Mouse (Mus musculus) cerebellum, postnatal 10 days (tissue): Measurements from ENCODE around the gene Cd200.

Source experiments
- DNase-seq, 2 experiments: peaks; one replicate each; pipeline ENCODE4 v3.0.0; 2021; ENCODE audit warnings: mixed read lengths in 2 of 2

The Cd200 gene

GRCm38 (mm10) chr16:45334376-45334765 is 74.5 kb downstream of the Cd200 start:
- no peak for DNase-seq

DNA sequence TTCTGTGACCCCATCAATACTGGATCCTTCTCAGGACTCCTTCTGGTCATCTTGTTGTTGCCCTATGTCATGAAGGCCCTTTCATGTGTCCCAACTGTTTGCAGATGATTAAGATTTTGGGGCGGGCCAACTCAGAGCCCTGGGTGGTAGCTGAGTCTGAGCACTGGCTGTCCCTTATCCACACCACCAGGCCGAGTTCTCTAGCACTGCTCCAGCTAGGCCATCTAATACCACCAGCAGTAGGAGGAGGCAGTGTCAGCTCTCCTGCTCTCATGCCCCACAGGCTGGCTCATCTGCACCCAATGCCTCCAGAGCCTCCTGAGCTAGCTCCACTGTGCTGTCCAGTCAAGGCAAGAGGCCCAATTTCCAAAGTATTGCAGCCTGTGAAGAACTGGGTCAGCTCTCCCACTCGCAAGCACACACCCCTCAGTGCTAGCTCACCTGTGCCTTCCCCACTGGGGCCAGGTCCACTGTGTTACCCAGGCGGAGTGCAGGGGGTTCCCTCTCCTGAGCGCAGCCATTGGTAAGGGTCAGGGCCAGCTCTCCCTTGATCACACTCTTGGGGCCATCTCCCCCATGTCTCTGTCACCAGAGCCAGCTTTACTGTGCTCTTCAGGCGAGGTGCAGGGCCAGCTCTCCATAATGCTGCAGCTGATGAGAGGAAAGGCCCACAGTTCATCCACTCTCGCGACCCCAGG is 75.0 kb downstream of the Cd200 start:
- DNase-seq: no peak

DNA sequence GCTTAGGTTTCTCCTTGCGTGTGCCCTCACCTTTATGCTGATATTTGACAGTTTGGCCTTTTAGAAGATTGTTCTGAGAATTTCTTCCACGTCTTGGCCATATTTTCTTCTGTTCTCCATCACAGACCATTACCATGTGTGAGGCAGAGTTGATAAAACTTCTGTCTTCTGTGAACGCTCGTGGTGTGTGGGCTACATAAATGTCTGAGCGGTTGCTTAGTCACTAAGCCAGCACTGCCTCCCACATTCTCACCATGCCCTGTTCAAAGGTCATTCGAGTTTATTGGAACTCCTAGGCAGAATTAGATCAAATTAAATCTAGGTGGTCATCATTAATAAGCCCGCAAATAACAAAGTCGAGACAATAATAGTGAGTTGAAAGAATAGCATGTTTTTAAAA is 76.3 kb downstream of the Cd200 start:
- DNase-seq: no peak
